Mouse (Mus musculus) midbrain, embryonic 12.5 days (tissue): ENCODE measurements around the gene Dnajb2. TPM values are rescaled to one million over a fixed set of nuclear protein-coding genes. Genes with fewer than 3 reads are reported as not detected.

Experiments used
- ATAC-seq: fragments of 200-750 bp; cut with Nextera tagmentation; 2 replicates; pipeline ENCODE4 v1.8.0; 2017; ENCODE audit warnings: low read depth, moderate TSS enrichment, moderate library complexity; ENCODE audit not compliant: low FRiP score
- H3K27ac ChIP-seq: fragments of 300-500 bp; sonication (generic); replicated peaks from 2 replicates; pipeline ENCODE4 v1.5.1; 2016; ENCODE audit warnings: mild to moderate bottlenecking
- H3K27me3 ChIP-seq: fragments of 300-500 bp; sonication (generic); 2 replicates; pipeline ENCODE4 v1.6.1; 2016; ENCODE audit warnings: mild to moderate bottlenecking
- H3K36me3 ChIP-seq: fragments of 300-500 bp; sonication (generic); 2 replicates; pipeline ENCODE4 v1.6.1; 2016
- H3K4me1 ChIP-seq: fragments of 300-500 bp; sonication (generic); 2 replicates; pipeline ENCODE4 v1.6.1; 2016
- H3K4me2 ChIP-seq: fragments of 300-500 bp; sonication (generic); replicated peaks from 2 replicates; pipeline ENCODE4 v1.6.1; 2016; ENCODE audit warnings: mild to moderate bottlenecking, moderate library complexity
- H3K4me3 ChIP-seq: fragments of 300-500 bp; sonication (generic); 2 replicates; pipeline ENCODE4 v1.5.1; 2016; ENCODE audit warnings: mild to moderate bottlenecking
- H3K9ac ChIP-seq: fragments of 300-500 bp; sonication (generic); replicated peaks from 2 replicates; pipeline ENCODE4 v1.6.1; 2016; ENCODE audit warnings: mild to moderate bottlenecking, moderate library complexity
- H3K9me3 ChIP-seq: fragments of 300-500 bp; sonication (generic); 2 replicates; pipeline ENCODE4 v1.6.1; 2016; ENCODE audit warnings: mild to moderate bottlenecking
- WGBS: fragments of 180-500 bp; shearing (Covaris S2); methylation state at CpG from one replicate; pipeline ENCODE4 v1.1.7; 2016; 5-methylcytosine and 5-hydroxymethylcytosine counted together
- polyA plus RNA-seq: library from polyadenylated mRNA; unstranded; fragments of >200 nt; fragmentation: Nextera tagmentation; extraction: Ambion mirVana; gene quantifications from 2 replicates; pipeline ENCODE4 v1.2.1, GENCODE M21; 2016

Dnajb2 gene
- polyA plus RNA-seq, 1 experiment from 2014 or later: 45.6 TPM

DNA sequence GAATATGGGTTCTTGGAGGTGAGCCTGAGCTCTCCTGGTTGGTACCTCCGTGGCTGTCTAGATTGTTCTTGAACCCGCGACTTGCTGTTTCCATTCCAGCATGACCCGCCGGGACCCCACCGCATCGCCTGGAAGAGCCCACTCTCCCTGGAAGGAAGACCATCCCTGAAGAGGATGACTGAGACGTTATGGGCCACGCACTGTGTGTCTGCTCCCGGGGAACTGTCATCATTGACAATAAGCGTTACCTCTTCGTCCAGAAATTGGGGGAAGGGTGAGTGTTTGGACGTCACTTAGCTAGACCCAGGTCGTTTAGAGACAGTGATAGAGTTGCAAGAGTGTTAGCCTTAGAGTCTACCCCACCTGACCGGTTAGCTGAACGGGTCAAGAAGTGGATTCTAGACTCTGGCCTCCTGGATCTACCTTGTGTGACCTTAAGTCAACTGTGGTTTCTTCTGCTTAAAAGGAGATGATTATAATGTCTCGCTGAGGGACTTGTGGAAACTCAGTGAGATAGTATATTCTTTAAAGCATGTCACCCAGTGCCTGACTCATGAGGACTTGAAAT is 25.0 kb upstream of the Dnajb2 start:
- peaks cover 43% of the 10 kb centered on the region for H3K36me3 ChIP-seq
- no peak overlapping the region for H3K27ac ChIP-seq
- WGBS: 12% methylated on average over 17 of the region's 17 CpGs
- peak overlapping the region; percentile 98 for H3K4me2 ChIP-seq
- H3K4me1 ChIP-seq: peaks cover 41% of the 10 kb centered on the region
- H3K27me3 ChIP-seq: peaks cover 19% of the 10 kb centered on the region
- no peaks in the 10 kb centered on the region for H3K9me3 ChIP-seq
- peak overlapping the region; percentile 95 for H3K9ac ChIP-seq
- H3K4me3 ChIP-seq: peak overlapping the region; percentile 77
- ATAC-seq: peak; percentile 48; the same call in 1 of the 2 replicates

DNA sequence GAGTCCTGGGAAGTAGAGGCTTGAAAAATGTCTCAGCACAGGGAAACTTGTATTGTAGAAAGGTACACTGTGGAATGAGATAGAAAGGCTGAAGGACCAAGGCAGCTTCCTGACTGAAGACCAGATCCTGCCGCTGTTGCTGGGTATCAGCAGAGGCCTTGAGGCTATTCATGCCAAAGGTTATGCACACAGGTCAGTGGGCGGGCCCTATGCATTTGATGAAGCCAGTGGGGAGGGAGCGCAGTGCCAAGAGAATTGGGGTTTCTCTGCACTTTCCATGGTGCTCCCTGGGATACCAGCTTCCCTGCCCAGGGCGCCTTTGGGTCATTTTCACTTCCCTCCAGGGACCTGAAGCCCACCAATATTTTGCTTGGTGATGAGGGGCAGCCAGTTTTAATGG is 23.7 kb upstream of the Dnajb2 start:
- H3K27me3 ChIP-seq: peaks cover 32% of the 10 kb centered on the region
- H3K27ac ChIP-seq: no peak overlapping the region
- peaks cover 41% of the 10 kb centered on the region for H3K4me1 ChIP-seq
- no peak overlapping the region for H3K4me3 ChIP-seq
- WGBS: 88% methylated on average over 4 of the region's 4 CpGs
- H3K9ac ChIP-seq: no peak overlapping the region
- peaks cover 43% of the 10 kb centered on the region for H3K36me3 ChIP-seq
- no peak for ATAC-seq
- no peaks in the 10 kb centered on the region for H3K9me3 ChIP-seq
- no peak overlapping the region; the same call in 1 of the 2 replicates for H3K4me2 ChIP-seq

DNA sequence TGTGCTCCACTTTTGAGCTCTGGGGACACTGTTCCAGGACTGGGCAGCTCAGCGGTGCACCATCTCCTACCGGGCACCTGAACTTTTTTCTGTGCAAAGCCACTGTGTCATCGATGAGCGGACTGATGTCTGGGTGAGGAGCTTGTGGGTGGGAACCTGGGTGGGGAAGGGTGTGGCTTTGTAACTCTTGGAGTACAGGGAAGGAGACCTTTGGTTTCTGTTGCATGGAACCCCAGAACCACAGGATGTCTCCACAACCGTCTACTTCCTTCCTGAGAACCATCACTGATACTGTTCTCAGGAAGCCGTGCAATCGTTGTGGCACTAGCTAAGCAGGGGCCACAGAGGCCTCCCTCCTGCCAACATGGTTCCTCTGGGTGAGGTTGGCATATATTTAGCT is 23.1 kb upstream of the Dnajb2 start:
- Histone ChIP-seq H3K4me3 (no peak overlapping the region), H3K4me1 (peaks cover 44% of the 10 kb centered on the region), H3K27ac (no peak overlapping the region), H3K27me3 (peaks cover 37% of the 10 kb centered on the region), H3K9ac (no peak overlapping the region), H3K36me3 (peaks cover 43% of the 10 kb centered on the region), H3K9me3 (no peaks in the 10 kb centered on the region), H3K4me2 (no peak overlapping the region)
- WGBS: 89% methylated on average over 7 of the region's 7 CpGs
- ATAC-seq: no peak

- Histone ChIP-seq H3K4me3 (no peak overlapping the region), H3K27me3 (peaks cover 43% of the 10 kb centered on the region), H3K4me2 (no peak overlapping the region), H3K9ac (no peak overlapping the region), H3K27ac (no peak overlapping the region), H3K4me1 (peaks cover 45% of the 10 kb centered on the region), H3K9me3 (no peaks in the 10 kb centered on the region), H3K36me3 (peaks cover 43% of the 10 kb centered on the region)
- 83% methylated on average over 2 of the region's 2 CpGs for WGBS
- ATAC-seq: no peak
These were observed 21.8 kb upstream of the Dnajb2 start for GRCm38 (mm10) chr1:75214442-75214841.

- no peaks in the 10 kb centered on the region for H3K9me3 ChIP-seq
- no peak overlapping the region for H3K4me3 ChIP-seq
- H3K4me1 ChIP-seq: peaks cover 45% of the 10 kb centered on the region
- peaks cover 43% of the 10 kb centered on the region for H3K36me3 ChIP-seq
- H3K27me3 ChIP-seq: peaks cover 44% of the 10 kb centered on the region
- H3K9ac ChIP-seq: no peak overlapping the region
- 77% methylated on average over 5 of the region's 5 CpGs for WGBS
- no peak for ATAC-seq
- H3K4me2 ChIP-seq: no peak overlapping the region
- H3K27ac ChIP-seq: no peak overlapping the region
These were observed 21.3 kb upstream of the Dnajb2 start for GRCm38 (mm10) chr1:75214886-75215285.

DNA sequence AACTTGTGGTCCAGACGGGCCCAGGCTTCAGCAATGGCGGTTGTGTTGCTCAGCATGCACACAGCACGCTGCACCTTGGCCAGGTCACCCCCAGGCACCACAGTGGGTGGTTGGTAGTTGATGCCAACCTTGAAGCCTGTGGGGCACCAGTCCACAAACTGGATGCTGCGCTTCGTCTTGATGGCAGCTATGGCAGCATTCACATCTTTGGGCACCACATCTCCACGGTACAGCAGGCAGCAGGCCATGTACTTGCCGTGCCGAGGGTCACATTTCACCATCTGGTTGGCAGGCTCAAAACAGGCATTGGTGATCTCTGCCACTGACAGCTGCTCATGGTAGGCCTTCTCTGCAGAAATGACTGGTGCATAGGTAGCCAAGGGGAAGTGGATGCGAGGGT is 20.4 kb upstream of the Dnajb2 start:
- peaks cover 43% of the 10 kb centered on the region for H3K36me3 ChIP-seq
- no peak for ATAC-seq
- no peak overlapping the region for H3K4me2 ChIP-seq
- no peak overlapping the region for H3K27ac ChIP-seq
- H3K4me1 ChIP-seq: peaks cover 39% of the 10 kb centered on the region
- no peak overlapping the region for H3K4me3 ChIP-seq
- 98% methylated on average over 9 of the region's 9 CpGs for WGBS
- H3K27me3 ChIP-seq: peaks cover 53% of the 10 kb centered on the region
- H3K9ac ChIP-seq: no peak overlapping the region
- H3K9me3 ChIP-seq: no peaks in the 10 kb centered on the region

- H3K9me3 ChIP-seq: no peaks in the 10 kb centered on the region
- 84% methylated on average over 13 of the region's 13 CpGs for WGBS
- H3K4me3 ChIP-seq: no peak overlapping the region
- no peak overlapping the region for H3K27ac ChIP-seq
- no peak overlapping the region for H3K9ac ChIP-seq
- peaks cover 39% of the 10 kb centered on the region for H3K36me3 ChIP-seq
- H3K4me2 ChIP-seq: no peak overlapping the region
- peaks cover 65% of the 10 kb centered on the region for H3K27me3 ChIP-seq
- peaks cover 30% of the 10 kb centered on the region for H3K4me1 ChIP-seq
- ATAC-seq: no peak
These were observed 19.2 kb upstream of the Dnajb2 start for GRCm38 (mm10) chr1:75216797-75217585.

GRCm38 (mm10) chr1:75217893-75218226 is 18.3 kb upstream of the Dnajb2 start:
- 6% methylated on average over 6 of the region's 6 CpGs for WGBS
- H3K27ac ChIP-seq: no peak overlapping the region
- no peaks in the 10 kb centered on the region for H3K9me3 ChIP-seq
- no peak for ATAC-seq
- H3K4me2 ChIP-seq: no peak overlapping the region
- H3K9ac ChIP-seq: no peak overlapping the region
- H3K36me3 ChIP-seq: peaks cover 31% of the 10 kb centered on the region
- H3K4me1 ChIP-seq: peaks cover 22% of the 10 kb centered on the region
- peak overlapping the region; percentile 52; the same call in 1 of the 2 replicates for H3K4me3 ChIP-seq
- H3K27me3 ChIP-seq: peaks cover 73% of the 10 kb centered on the region

DNA sequence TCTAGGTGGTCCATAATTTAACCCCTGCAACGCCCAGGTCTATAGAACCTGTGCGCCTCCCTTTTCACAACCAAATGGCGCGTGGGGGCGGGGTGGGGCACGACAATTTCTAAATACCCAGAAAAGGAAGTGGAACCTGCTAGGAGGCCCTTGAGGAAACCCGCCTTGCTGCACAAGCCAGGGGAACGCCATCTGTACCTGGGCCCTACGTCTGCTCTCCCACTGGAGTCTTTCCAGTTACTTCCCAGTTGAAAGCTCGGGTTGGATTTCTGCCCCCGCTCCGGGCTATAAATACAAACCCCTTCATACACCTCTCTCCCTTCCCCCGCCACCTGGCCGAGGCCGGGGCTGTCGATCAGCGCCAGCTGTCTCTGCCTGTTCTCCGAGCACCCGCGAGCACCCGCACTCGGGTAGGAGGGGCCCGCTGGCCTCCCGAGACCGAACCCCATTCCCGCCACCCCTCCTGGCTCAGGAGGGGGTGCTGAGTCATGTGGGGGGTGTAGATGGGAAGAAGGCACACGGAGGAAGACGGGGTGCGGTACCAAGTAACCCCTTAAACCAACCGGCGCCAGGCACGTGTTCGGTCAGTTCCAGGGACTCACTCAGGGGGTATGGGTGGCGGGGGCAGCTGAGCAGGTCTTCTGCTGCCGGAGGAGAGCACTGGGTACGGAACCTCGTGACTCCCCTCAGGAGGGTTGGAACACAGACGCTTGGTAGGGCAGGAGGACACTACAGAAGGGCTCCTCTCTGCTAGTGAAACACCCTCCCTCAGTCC is 17.8 kb upstream of the Dnajb2 start:
- peak; percentile 68; the same call in 1 of the 2 replicates for ATAC-seq
- peak overlapping the region; percentile 86 for H3K4me2 ChIP-seq
- no peak overlapping the region for H3K27ac ChIP-seq
- peaks cover 26% of the 10 kb centered on the region for H3K36me3 ChIP-seq
- peak overlapping the region; percentile 50; the same call in 1 of the 2 replicates for H3K9ac ChIP-seq
- 3% methylated on average over 38 of the region's 38 CpGs for WGBS
- no peaks in the 10 kb centered on the region for H3K9me3 ChIP-seq
- H3K4me1 ChIP-seq: peaks cover 20% of the 10 kb centered on the region
- H3K27me3 ChIP-seq: peaks cover 77% of the 10 kb centered on the region
- H3K4me3 ChIP-seq: peak overlapping the region; percentile 52

- peak overlapping the region; percentile 86 for H3K4me2 ChIP-seq
- peak overlapping the region; percentile 52 for H3K4me3 ChIP-seq
- ATAC-seq: peak; percentile 87
- no peaks in the 10 kb centered on the region for H3K9me3 ChIP-seq
- H3K4me1 ChIP-seq: peaks cover 20% of the 10 kb centered on the region
- peaks cover 19% of the 10 kb centered on the region for H3K36me3 ChIP-seq
- under 1% methylated on average over 24 of the region's 24 CpGs for WGBS
- H3K27ac ChIP-seq: no peak overlapping the region
- H3K27me3 ChIP-seq: peaks cover 81% of the 10 kb centered on the region
- peak overlapping the region; percentile 60 for H3K9ac ChIP-seq
These were observed 17.1 kb upstream of the Dnajb2 start for GRCm38 (mm10) chr1:75219078-75219477.

GRCm38 (mm10) chr1:75219531-75219930 is 16.7 kb upstream of the Dnajb2 start, which contains the start of gene Tuba4a:
Tuba4a (minus strand) TSS chr1:75219865.
- Histone ChIP-seq H3K27me3 (peaks cover 81% of the 10 kb centered on the region), H3K9me3 (no peaks in the 10 kb centered on the region), H3K9ac (peak within 1 kb of the TSS; percentile 60), H3K36me3 (peaks cover 15% of the 10 kb centered on the region), H3K4me1 (peaks cover 20% of the 10 kb centered on the region), H3K27ac (no peak within 1 kb of the TSS), H3K4me3 (peak within 1 kb of the TSS; percentile 52), H3K4me2 (peak within 1 kb of the TSS; percentile 86)
- 0 out of 2 replicates have a peak, but pooled peaks have one; percentile 44 for ATAC-seq
- WGBS: 1% methylated on average over 34 of the region's 34 CpGs

GRCm38 (mm10) chr1:75221538-75221937 is 14.7 kb upstream of the Dnajb2 start:
- H3K4me3 ChIP-seq: no peak overlapping the region
- H3K27ac ChIP-seq: no peak overlapping the region
- no peak overlapping the region for H3K4me2 ChIP-seq
- no peak overlapping the region for H3K9ac ChIP-seq
- H3K9me3 ChIP-seq: no peaks in the 10 kb centered on the region
- 78% methylated on average over 3 of the region's 3 CpGs for WGBS
- H3K36me3 ChIP-seq: no peaks in the 10 kb centered on the region
- peaks cover 79% of the 10 kb centered on the region for H3K27me3 ChIP-seq
- no peak for ATAC-seq
- H3K4me1 ChIP-seq: peaks cover 20% of the 10 kb centered on the region
